In the genomic region with DNA sequence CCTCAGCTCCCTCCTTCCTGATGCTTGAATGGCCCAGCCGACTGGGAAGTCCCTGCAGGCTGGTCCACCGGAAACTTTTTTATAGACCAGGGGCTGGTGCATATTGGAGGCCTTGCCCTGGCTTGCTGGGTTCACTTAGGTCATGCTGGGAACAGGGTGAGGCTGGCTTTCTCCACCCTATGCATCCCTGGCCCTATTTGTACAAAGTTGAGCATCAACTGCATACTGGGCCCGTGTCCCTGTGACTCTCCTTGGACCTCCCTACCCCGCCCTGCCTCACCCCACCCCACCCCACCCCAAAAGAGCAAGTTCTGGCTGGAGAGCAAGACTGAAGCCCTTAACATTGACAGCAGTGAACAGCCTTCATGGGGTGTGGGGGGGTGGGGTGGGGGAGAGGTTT, we compare ENCODE assay signal across 28 mouse cellular contexts. TPM values are rescaled to one million over a fixed set of nuclear protein-coding genes. Genes with fewer than 3 reads are reported as not detected.
A peak's percentile ranks its signal among the peaks of the same experiment; 100 is the strongest.
DNase-seq lines count a peak whose midpoint lies in the region; ATAC-seq and TF ChIP-seq lines count a peak whose summit lies in the region.
"Had no signal": no experiment of that assay in that cellular context is flagged by ENCODE, and none has a peak within 500 bp of the region (broad histone marks: within the 10 kb centered on the region; RNA-seq: fewer than 3 reads in every experiment).

No protein-coding gene starts in this region.

- TF ChIP-seq EP300 in heart, adult 2 months (IDR thresholded peaks at IDR 0.05; ENCODE audit: insufficient read depth, low read depth, low read length), result no peak
- TF ChIP-seq EP300 in stomach, postnatal 0 days (optimal IDR thresholded peaks at IDR 0.05), result no peak

- no peak overlapping the region for H3K4me2 ChIP-seq in heart, embryonic 12.5 days
- H3K4me2 ChIP-seq in stomach, postnatal 0 days (replicated peaks; ENCODE audit: low read depth), result no peak overlapping the region
- H3K4me2 ChIP-seq: embryonic facial prominence, embryonic 12.5 days; embryonic facial prominence, embryonic 15.5 days; forebrain, embryonic 12.5 days; forebrain, embryonic 15.5 days; heart, embryonic 11.5 days; heart, embryonic 15.5 days; hindbrain, embryonic 13.5 days; intestine, embryonic 15.5 days had no signal

- H3K36me3 ChIP-seq in heart, embryonic 12.5 days, result no peaks in the 10 kb centered on the region
- H3K36me3 ChIP-seq in heart, adult 2 months (ENCODE audit: control insufficient read depth, insufficient read depth, low read length), result no peaks in the 10 kb centered on the region
- no peaks in the 10 kb centered on the region for H3K36me3 ChIP-seq in stomach, postnatal 0 days (ENCODE audit: control insufficient read depth, insufficient read depth, low read length)
- H3K36me3 ChIP-seq: embryonic facial prominence, embryonic 12.5 days; embryonic facial prominence, embryonic 15.5 days; forebrain, embryonic 12.5 days; forebrain, embryonic 15.5 days; heart, embryonic 15.5 days; hindbrain, embryonic 10.5 days; hindbrain, embryonic 13.5 days; intestine, embryonic 15.5 days had no signal

- H3K27me3 ChIP-seq in heart, embryonic 12.5 days (replicated peaks), result no peaks in the 10 kb centered on the region
- H3K27me3 ChIP-seq in heart, adult 2 months (ENCODE audit: control insufficient read depth, insufficient read depth, low read length), result no peaks in the 10 kb centered on the region
- H3K27me3 ChIP-seq in stomach, postnatal 0 days (ENCODE audit: control insufficient read depth, insufficient read depth, low read length), result no peaks in the 10 kb centered on the region
- H3K27me3 ChIP-seq: embryonic facial prominence, embryonic 12.5 days; embryonic facial prominence, embryonic 15.5 days; forebrain, embryonic 12.5 days; forebrain, embryonic 15.5 days; heart, embryonic 15.5 days; intestine, embryonic 15.5 days had no signal

- H3K27ac ChIP-seq in heart, embryonic 12.5 days (ENCODE audit: poor library complexity, severe bottlenecking), result no peak overlapping the region
- H3K27ac ChIP-seq in heart, adult 2 months, result no peak overlapping the region
- peak overlapping the region; percentile 53; the same call in 1 of the 2 replicates for H3K27ac ChIP-seq in stomach, postnatal 0 days (replicated peaks)
- H3K27ac ChIP-seq: embryonic facial prominence, embryonic 12.5 days; embryonic facial prominence, embryonic 15.5 days; forebrain, embryonic 12.5 days; forebrain, embryonic 15.5 days; heart, embryonic 15.5 days; hindbrain, embryonic 10.5 days; hindbrain, embryonic 13.5 days; intestine, embryonic 15.5 days had no signal

- H3K9me3 ChIP-seq in heart, embryonic 12.5 days (replicated peaks), result no peaks in the 10 kb centered on the region
- H3K9me3 ChIP-seq in stomach, postnatal 0 days (ENCODE audit: control insufficient read depth, low read length), result no peaks in the 10 kb centered on the region
- H3K9me3 ChIP-seq: embryonic facial prominence, embryonic 12.5 days; embryonic facial prominence, embryonic 15.5 days; forebrain, embryonic 12.5 days; forebrain, embryonic 15.5 days; heart, embryonic 15.5 days; hindbrain, embryonic 10.5 days; hindbrain, embryonic 13.5 days; intestine, embryonic 15.5 days had no signal

- H3K9ac ChIP-seq in heart, embryonic 12.5 days, result no peak overlapping the region
- no peak overlapping the region for H3K9ac ChIP-seq in heart, adult 2 months (ENCODE audit: low read depth, low read length)
- no peak overlapping the region for H3K9ac ChIP-seq in stomach, postnatal 0 days (ENCODE audit: low read length)
- H3K9ac ChIP-seq: embryonic facial prominence, embryonic 12.5 days; embryonic facial prominence, embryonic 15.5 days; forebrain, embryonic 12.5 days; forebrain, embryonic 15.5 days; heart, embryonic 15.5 days; hindbrain, embryonic 13.5 days; intestine, embryonic 15.5 days had no signal

- TF ChIP-seq POLR2A in heart, adult 2 months (IDR thresholded peaks at IDR 0.05; ENCODE audit: insufficient read depth, low read depth, low read length), result no peak

- peaks cover 6% of the 10 kb centered on the region; the same call in 1 of the 2 replicates for H3K4me1 ChIP-seq in heart, embryonic 12.5 days (replicated peaks)
- peaks cover 4% of the 10 kb centered on the region for H3K4me1 ChIP-seq in heart, adult 2 months (ENCODE audit: control insufficient read depth, insufficient read depth, low read length)
- H3K4me1 ChIP-seq in stomach, postnatal 0 days (replicated peaks; ENCODE audit: control insufficient read depth, insufficient read depth), result no peaks in the 10 kb centered on the region
- H3K4me1 ChIP-seq: embryonic facial prominence, embryonic 12.5 days; embryonic facial prominence, embryonic 15.5 days; forebrain, embryonic 12.5 days; forebrain, embryonic 15.5 days; hindbrain, embryonic 10.5 days; hindbrain, embryonic 13.5 days; intestine, embryonic 15.5 days had no signal

- ATAC-seq in heart, embryonic 12.5 days (ENCODE audit: insufficient number of reproducible peaks, low FRiP score), result 0 out of 2 replicates have a peak, but pooled peaks have one; percentile 42
- peak; percentile 51; the same call in 1 of the 2 replicates for ATAC-seq in stomach, postnatal 0 days (ENCODE audit: low FRiP score, low TSS enrichment)
- ATAC-seq: forebrain, embryonic 15.5 days; hindbrain, embryonic 16.5 days; intestine, embryonic 15.5 days had no signal

- H3K4me3 ChIP-seq in heart, embryonic 12.5 days, result no peak overlapping the region
- no peak overlapping the region for H3K4me3 ChIP-seq in heart, adult 2 months
- H3K4me3 ChIP-seq in stomach, postnatal 0 days (ENCODE audit: low read depth, low read length), result no peak overlapping the region
- H3K4me3 ChIP-seq: embryonic facial prominence, embryonic 12.5 days; embryonic facial prominence, embryonic 15.5 days; erythroblast, embryonic 14.5 days; forebrain, embryonic 12.5 days; forebrain, embryonic 15.5 days; heart, embryonic 15.5 days; hindbrain, embryonic 10.5 days; hindbrain, embryonic 13.5 days; intestine, embryonic 15.5 days had no signal

- intact Hi-C loops in heart, adult 2 months (cut with DNase I), result no loop called here

- 70% methylated on average over 4 of the region's 4 CpGs for WGBS in heart, embryonic 12.5 days
- 83% methylated on average over 4 of the region's 4 CpGs for WGBS in heart, adult 2 months
- WGBS in stomach, postnatal 0 days, result 63% methylated on average over 4 of the region's 4 CpGs

- DNase-seq in heart, adult 2 months, result no peak
- DNase-seq in ZHBTc4 (ENCODE audit: low read depth, low spot score) (peak; percentile 65), liver (no peak)
- no peak for DNase-seq in stomach, postnatal 0 days (ENCODE audit: low spot score)
- no peak for DNase-seq in adrenal gland, postnatal 14 days
- DNase-seq: adrenal gland, adult 2 months; adrenal gland, postnatal 25 days; cerebellum, adult 11 months; cerebellum, adult 2 months; cerebellum, adult 9-11 months; cerebellum, postnatal 25 days; gastrocnemius, postnatal 10 days; gastrocnemius, postnatal 36 days; heart, postnatal 10 days; heart, postnatal 36 days; kidney, adult 11 months had no signal

- no peak for TF ChIP-seq CTCF in heart, adult 2 months (IDR thresholded peaks at IDR 0.05)
- TF ChIP-seq CTCF in stomach, postnatal 0 days (IDR thresholded peaks at IDR 0.05; ENCODE audit: low read depth), result no peak

- no peaks in the 10 kb centered on the region for H3K79me2 ChIP-seq in heart, adult 2 months (replicated peaks; ENCODE audit: control insufficient read depth, insufficient read depth, low read length)

RNA-seq across cellular contexts. Expression of a gene that starts 6.6 kb away (rescaled TPM):
- polyA plus RNA-seq in heart, embryonic 12.5 days (2016; fragmentation: Nextera tagmentation; extraction: Ambion mirVana), result 0.80 and 1.3 TPM in 2 replicates
- total RNA-seq in heart, adult 2 months (2021), result 1 to 10 TPM; 3.0 to 4.8 TPM
- 5.0 TPM in 2 replicates for polyA plus RNA-seq in heart, adult 2 months (2012; rRNA removed)
- 2.7 TPM in 2 replicates for polyA plus RNA-seq in stomach, postnatal 0 days (2015; fragmentation: Nextera tagmentation; extraction: Ambion mirVana)
- 5.4 and 6.3 TPM in 2 replicates for total RNA-seq in adrenal gland, postnatal 14 days (2021)

RNA-seq across cellular contexts. Expression of a gene that starts 49.3 kb away (rescaled TPM):
- polyA plus RNA-seq in heart, embryonic 12.5 days (2016; fragmentation: Nextera tagmentation; extraction: Ambion mirVana), result 48.7 and 53.3 TPM in 2 replicates
- 10 to 100 TPM; 21.2 to 21.6 TPM for total RNA-seq in heart, adult 2 months (2021)
- 15.7 and 17.6 TPM in 2 replicates for polyA plus RNA-seq in heart, adult 2 months (2012; rRNA removed)
- 28.3 and 28.4 TPM in 2 replicates for polyA plus RNA-seq in stomach, postnatal 0 days (2015; fragmentation: Nextera tagmentation; extraction: Ambion mirVana)
- total RNA-seq in adrenal gland, postnatal 14 days (2021), result 28.9 and 33.0 TPM in 2 replicates
